Mouse (Mus musculus) MEL (cell line): ENCODE measurements around the gene Pde3b.

Source experiments
- ETS1 ChIP-seq: IDR thresholded peaks from 2 replicates; pipeline ENCODE4 v1.6.1; 2012; ENCODE audit warnings: low read depth, mild to moderate bottlenecking, inconsistent platforms, low read length, improper control_type of control experiment, moderate library complexity
- MXI1 ChIP-seq: IDR thresholded peaks from 2 replicates; pipeline ENCODE4 v1.6.1; 2011; ENCODE audit warnings: mild to moderate bottlenecking, low read depth, low read length, improper control_type of control experiment
- POLR2A ChIP-seq, 2 experiments: IDR thresholded peaks; 2 replicates each; pipeline ENCODE4 v1.6.1; 2011 to 2012; ENCODE audit warnings: low read length in 2 of 2, mild to moderate bottlenecking in 2 of 2, control low read depth in 1 of 2, improper control_type of control experiment in 1 of 2, low read depth in 1 of 2, moderate library complexity in 1 of 2; ENCODE audit not compliant: control insufficient read depth in 1 of 2, insufficient read depth in 1 of 2, poor library complexity in 1 of 2
- SMC3 ChIP-seq: IDR thresholded peaks from 2 replicates; pipeline ENCODE4 v1.6.1; 2011; ENCODE audit warnings: low read depth, low read length, improper control_type of control experiment
- TAL1 ChIP-seq: IDR thresholded peaks from 2 replicates; pipeline ENCODE4 v1.6.1; 2012; ENCODE audit warnings: mild to moderate bottlenecking, inconsistent platforms, low read length, moderate library complexity, mixed read lengths
- TBP ChIP-seq: IDR thresholded peaks from 2 replicates; pipeline ENCODE4 v1.8.0; 2011; ENCODE audit warnings: low read depth, low read length, improper control_type of control experiment
- USF1 ChIP-seq: IDR thresholded peaks from 2 replicates; pipeline ENCODE4 v1.6.1; 2014; ENCODE audit warnings: low read depth, mild to moderate bottlenecking, inconsistent platforms, low read length, improper control_type of control experiment, moderate library complexity
- ZKSCAN1 ChIP-seq: IDR thresholded peaks from 2 replicates; pipeline ENCODE4 v1.6.1; 2012; ENCODE audit warnings: low read depth, mild to moderate bottlenecking, inconsistent platforms, low read length, improper control_type of control experiment, moderate library complexity
- ZMIZ1 ChIP-seq: IDR thresholded peaks from 2 replicates; pipeline ENCODE4 v1.6.1; 2012; ENCODE audit warnings: low read depth, mild to moderate bottlenecking, inconsistent platforms, low read length, improper control_type of control experiment, moderate library complexity

DNA sequence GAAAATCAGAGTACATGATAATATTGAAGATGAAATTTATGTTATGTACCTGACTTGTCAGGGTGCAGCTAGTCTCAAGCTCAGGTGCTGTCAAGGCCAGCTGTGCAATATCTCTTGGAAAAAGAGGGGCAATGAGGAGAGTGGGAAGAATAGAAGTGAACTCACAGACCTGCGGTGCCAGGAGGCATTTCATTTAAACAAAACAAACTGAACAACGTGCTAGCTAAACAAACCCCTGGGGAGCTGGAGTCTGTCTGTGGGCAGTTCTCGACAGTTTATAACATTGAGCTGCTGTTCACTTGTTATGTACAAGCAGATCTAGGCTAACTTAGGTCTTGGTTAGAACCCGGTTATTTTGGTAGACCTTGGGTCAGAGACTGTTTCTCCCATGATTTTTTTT lies 5.8 kb downstream of the Pde3b start:
- no peak for TF ChIP-seq ZKSCAN1
- TF ChIP-seq ETS1, result no peak
- TF ChIP-seq ZMIZ1, result no peak
- TF ChIP-seq TAL1, result no peak
- TF ChIP-seq USF1, result no peak
- no peak for TF ChIP-seq POLR2A (IDR thresholded peaks at IDR 0.05; ENCODE audit: control insufficient read depth in 1 of 2, insufficient read depth in 1 of 2, low read depth in 1 of 2, low read length in 2 of 2, poor library complexity in 1 of 2)
- TF ChIP-seq MXI1, result no peak
- no peak for TF ChIP-seq TBP
- TF ChIP-seq SMC3, result no peak
